Mouse (Mus musculus) embryonic fibroblast, embryonic 13.5 days (primary cell): ENCODE measurements around the gene Ecm1. TPM values are rescaled to one million over a fixed set of nuclear protein-coding genes. Genes with fewer than 3 reads are reported as not detected.
A peak's percentile ranks its signal among the peaks of the same experiment; 100 is the strongest.

Experiments used
- H3K27ac ChIP-seq: 2 replicates; pipeline ENCODE4 v1.5.1; 2012; ENCODE audit warnings: low read length, control low read depth, inconsistent platforms; ENCODE audit not compliant: insufficient read depth
- H3K4me1 ChIP-seq: 2 replicates; pipeline ENCODE4 v1.6.1; 2011; ENCODE audit warnings: low read length; ENCODE audit not compliant: control insufficient read depth, insufficient read depth
- H3K4me3 ChIP-seq: 2 replicates; pipeline ENCODE4 v1.5.1; 2011; ENCODE audit warnings: mild to moderate bottlenecking, control low read depth, low read length; ENCODE audit not compliant: insufficient read depth
- CTCF ChIP-seq: IDR thresholded peaks from 2 replicates; pipeline ENCODE4 v1.5.1; 2011; ENCODE audit warnings: mild to moderate bottlenecking, control low read depth, low read length, moderate library complexity, borderline replicate concordance; ENCODE audit not compliant: insufficient read depth
- POLR2A ChIP-seq: IDR thresholded peaks from 2 replicates; pipeline ENCODE4 v1.6.1; 2011; ENCODE audit warnings: low read depth, mild to moderate bottlenecking, control low read depth, low read length, moderate library complexity
- polyA plus RNA-seq: library from polyadenylated mRNA; stranded (reverse); fragments of >200 nt; gene quantifications from 2 replicates; pipeline ENCODE4 v1.2.4, GENCODE M21; 2011; ENCODE audit warnings: low read depth; ENCODE audit not compliant: missing spikeins, insufficient read length

Ecm1 gene
- polyA plus RNA-seq, 1 experiment: 155 TPM

- Histone ChIP-seq H3K4me3 (peak overlapping the region; percentile 69), H3K27ac (0 out of 2 replicates have a peak overlapping the region, but pooled peaks have one; percentile 1), H3K4me1 (no peaks in the 10 kb centered on the region)
- TF ChIP-seq POLR2A: peak; percentile 77
- no peak for TF ChIP-seq CTCF
Measured at GRCm38 (mm10) chr3:95754345-95755206, 15.2 kb upstream of the Ecm1 start.

- no peaks in the 10 kb centered on the region for H3K4me1 ChIP-seq
- no peak overlapping the region for H3K4me3 ChIP-seq
- TF ChIP-seq CTCF: no peak
- no peak for TF ChIP-seq POLR2A
- H3K27ac ChIP-seq: no peak overlapping the region
Measured at GRCm38 (mm10) chr3:95752935-95753334, 13.6 kb upstream of the Ecm1 start.

DNA sequence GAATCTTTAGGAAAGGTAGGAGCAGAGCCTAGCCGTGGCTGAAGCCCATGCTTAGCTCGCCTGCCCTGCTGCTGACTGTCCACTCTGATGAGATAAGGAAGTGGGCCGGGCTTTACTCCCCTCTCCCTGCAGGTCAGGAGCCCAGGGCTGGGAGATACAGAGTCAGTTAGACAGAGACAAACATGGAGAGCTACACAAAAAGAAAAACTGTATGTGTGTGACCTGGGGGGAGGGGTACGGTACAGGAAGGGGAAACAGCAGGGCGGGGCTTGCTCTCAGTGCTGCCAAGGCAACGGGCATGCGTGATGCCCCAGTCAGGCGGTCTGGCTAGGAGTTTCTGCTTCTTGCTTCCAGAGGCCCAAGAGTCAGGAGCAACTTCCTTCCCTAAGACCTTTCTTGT, 1.0 kb upstream of the Ecm1 start:
- H3K4me3 ChIP-seq: no peak overlapping the region
- TF ChIP-seq CTCF (no peak), POLR2A (no peak)
- no peak overlapping the region for H3K27ac ChIP-seq
- H3K4me1 ChIP-seq: 0 out of 2 replicates have a peak, but pooled peaks cover 2% of the 10 kb centered on the region

DNA sequence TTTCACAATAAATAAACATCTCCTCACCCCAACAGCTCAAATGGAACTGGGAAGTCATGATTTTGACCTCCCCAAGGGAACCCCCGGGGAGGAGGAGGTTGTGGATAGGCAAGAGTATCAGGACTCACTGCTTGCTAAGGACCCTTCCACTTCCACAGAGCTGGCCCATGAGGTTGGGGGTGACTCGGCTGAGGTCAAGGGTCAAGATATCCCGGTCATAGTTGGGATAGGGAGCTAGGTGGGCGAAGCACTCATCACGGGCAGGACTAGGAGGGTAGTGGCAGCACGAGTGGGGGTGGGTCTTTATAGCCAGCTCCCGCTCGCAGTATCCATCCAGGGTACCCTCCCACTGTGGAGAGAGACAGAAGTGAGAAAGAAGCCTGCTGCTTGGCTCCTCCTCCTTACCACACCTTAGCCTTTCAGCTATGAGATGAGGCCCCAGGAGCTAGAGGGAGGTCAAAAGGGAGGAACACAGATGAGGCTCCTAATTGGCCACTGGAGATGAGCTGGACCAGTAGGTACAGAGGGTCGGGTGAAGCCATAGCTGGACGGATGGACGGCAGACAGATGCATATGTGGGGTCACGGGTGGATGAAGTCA, 4.2 kb downstream of the Ecm1 start:
- TF ChIP-seq POLR2A (no peak), CTCF (no peak)
- no peak overlapping the region for H3K27ac ChIP-seq
- H3K4me3 ChIP-seq: no peak overlapping the region
- peaks cover 2% of the 10 kb centered on the region; the same call in 1 of the 2 replicates for H3K4me1 ChIP-seq

DNA sequence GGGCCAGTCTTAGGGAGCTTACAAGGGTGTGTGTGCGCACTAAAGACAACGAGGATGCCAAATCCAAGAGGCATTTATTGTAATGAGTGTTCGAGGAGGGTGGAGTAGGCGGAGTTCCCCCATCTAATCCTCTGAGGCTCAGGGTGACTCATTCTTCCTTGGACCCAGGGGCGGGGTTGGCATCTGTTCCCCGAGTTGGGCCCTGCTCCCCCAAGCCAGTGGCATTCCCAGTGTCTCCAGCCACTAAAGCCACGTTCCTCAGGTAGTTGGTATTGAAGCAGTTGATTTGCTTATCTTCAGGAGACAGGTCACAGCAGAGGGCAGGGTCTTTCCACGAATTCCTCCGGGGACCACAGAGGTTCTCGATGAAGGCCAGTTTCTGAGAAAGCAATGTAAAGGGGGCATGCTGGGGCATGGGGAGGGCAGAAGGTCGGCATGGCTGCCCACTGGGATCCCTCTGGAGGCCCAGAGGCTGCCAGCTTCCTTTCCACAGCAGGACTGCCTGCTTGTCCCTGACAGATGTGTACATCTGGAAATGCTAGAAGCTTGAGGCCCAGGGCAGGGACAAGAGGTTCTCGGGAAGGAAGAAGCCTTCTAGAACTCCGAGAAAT, 5.2 kb downstream of the Ecm1 start:
- no peak overlapping the region for H3K27ac ChIP-seq
- H3K4me3 ChIP-seq: no peak overlapping the region
- TF ChIP-seq POLR2A: no peak
- TF ChIP-seq CTCF: no peak
- H3K4me1 ChIP-seq: peaks cover under 1% of the 10 kb centered on the region; the same call in 1 of the 2 replicates

GRCm38 (mm10) chr3:95732744-95733521, 6.4 kb downstream of the Ecm1 start:
- TF ChIP-seq POLR2A: 0 out of 2 replicates have a peak, but pooled peaks have one; percentile 17
- TF ChIP-seq CTCF: no peak
- H3K27ac ChIP-seq: no peak overlapping the region
- peaks cover 3% of the 10 kb centered on the region; the same call in 1 of the 2 replicates for H3K4me1 ChIP-seq
- H3K4me3 ChIP-seq: no peak overlapping the region

DNA sequence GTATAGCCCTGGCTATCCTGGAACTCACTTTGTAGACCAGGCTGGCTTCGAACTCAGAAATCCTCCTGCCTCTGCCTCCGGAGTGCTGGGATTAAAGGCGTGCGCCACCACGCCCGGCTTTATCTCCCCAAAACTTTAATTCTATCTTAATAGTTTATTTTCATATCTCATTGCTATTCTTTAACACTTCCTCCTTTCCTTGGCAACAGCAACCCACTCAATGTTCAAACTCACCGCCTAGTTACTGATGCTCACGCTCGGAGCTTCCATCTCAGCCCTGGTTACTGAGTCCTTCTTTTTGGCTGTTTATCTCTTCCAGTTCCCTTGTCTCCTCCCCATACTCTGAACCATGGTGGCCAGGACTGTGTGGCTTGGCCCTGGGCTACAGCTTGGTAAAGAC, 7.1 kb downstream of the Ecm1 start:
- no peak overlapping the region for H3K27ac ChIP-seq
- no peak overlapping the region for H3K4me3 ChIP-seq
- peaks cover 3% of the 10 kb centered on the region; the same call in 1 of the 2 replicates for H3K4me1 ChIP-seq
- no peak for TF ChIP-seq CTCF
- TF ChIP-seq POLR2A: no peak

- TF ChIP-seq CTCF (no peak), POLR2A (no peak)
- peaks cover 3% of the 10 kb centered on the region; the same call in 1 of the 2 replicates for H3K4me1 ChIP-seq
- no peak overlapping the region for H3K4me3 ChIP-seq
Measured at GRCm38 (mm10) chr3:95731802-95732201, 7.6 kb downstream of the Ecm1 start.

DNA sequence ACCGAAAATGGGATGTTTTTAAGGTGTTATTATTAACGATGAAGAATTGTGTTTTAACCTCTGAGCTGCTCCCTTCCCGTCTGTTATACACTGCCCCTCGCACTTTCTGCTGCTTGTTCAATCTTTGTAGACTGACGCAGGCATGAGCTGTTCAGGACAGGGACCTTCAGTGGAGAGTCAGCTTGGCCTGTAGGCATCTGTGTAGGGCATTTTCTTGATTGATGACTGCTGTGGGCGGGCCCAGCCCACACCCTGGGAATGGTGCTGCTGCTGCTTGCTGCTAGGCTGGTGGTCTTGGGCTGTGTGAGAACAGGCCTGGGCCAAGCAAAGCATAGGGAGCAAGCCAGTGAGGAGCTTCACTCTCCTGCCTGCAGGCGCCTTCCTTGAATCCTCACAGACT, 8.9 kb downstream of the Ecm1 start:
- H3K4me3 ChIP-seq: no peak overlapping the region
- no peak overlapping the region for H3K27ac ChIP-seq
- TF ChIP-seq CTCF: no peak
- no peak for TF ChIP-seq POLR2A
- peaks cover 10% of the 10 kb centered on the region for H3K4me1 ChIP-seq

More at GRCm38 (mm10) chr3:95731802-95732201, 7.6 kb downstream of the Ecm1 start:
- H3K27ac ChIP-seq: no peak overlapping the region

DNA sequence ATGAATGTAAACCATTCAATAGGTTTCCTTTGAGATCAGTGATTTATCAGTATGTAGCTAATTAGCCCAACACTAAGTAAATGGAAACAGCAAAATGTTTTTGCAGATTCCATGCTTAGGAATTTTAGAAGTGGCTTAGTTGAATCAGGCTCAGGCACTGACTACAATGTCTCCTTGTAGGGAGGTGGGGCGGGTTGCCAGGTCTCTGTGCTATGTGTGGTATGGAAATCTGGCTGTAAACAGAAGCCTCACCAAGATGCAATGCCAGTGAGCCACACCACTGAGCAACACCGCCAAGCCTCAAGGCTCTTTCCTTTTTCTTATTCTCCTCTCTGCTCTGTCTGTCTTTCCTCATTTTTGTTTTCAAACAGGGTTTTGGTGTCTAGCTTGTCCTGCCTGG, 10.5 kb downstream of the Ecm1 start:
- peaks cover 10% of the 10 kb centered on the region for H3K4me1 ChIP-seq
- no peak overlapping the region for H3K4me3 ChIP-seq
- H3K27ac ChIP-seq: no peak overlapping the region
- TF ChIP-seq CTCF (no peak), POLR2A (no peak)
